Mouse (Mus musculus) kidney, postnatal 0 days (tissue): ENCODE measurements at regions not wholly inside any gene's neighbourhood (a gene's known extent, or its start where the extent isn't known, plus 50 kb on each side); places are given as distances from the start of the nearest gene placed in this dataset.

Experiments
- ATAC-seq: fragments of 200-750 bp; cut with Nextera tagmentation; replicated peaks from 2 replicates; pipeline ENCODE4 v1.8.0; 2017; ENCODE audit warnings: low read depth, moderate number of reproducible peaks, moderate TSS enrichment, moderate library complexity; ENCODE audit not compliant: low FRiP score
- DNase-seq: peaks from one replicate; pipeline ENCODE4 v3.0.0-alpha.2; 2016; ENCODE audit warnings: low spot score
- H3K27ac ChIP-seq: fragments of 300-500 bp; sonication (generic); 2 replicates; pipeline ENCODE4 v1.5.1; 2014; ENCODE audit warnings: mild to moderate bottlenecking
- H3K27me3 ChIP-seq: fragments of 300-500 bp; sonication (generic); 2 replicates; pipeline ENCODE4 v1.6.1; 2014; ENCODE audit warnings: low read length, mixed read lengths; ENCODE audit not compliant: insufficient read depth
- H3K36me3 ChIP-seq: fragments of 300-500 bp; sonication (generic); 2 replicates; pipeline ENCODE4 v1.6.1; 2014; ENCODE audit warnings: low read length, mixed read lengths; ENCODE audit not compliant: insufficient read depth
- H3K4me1 ChIP-seq: fragments of 300-500 bp; sonication (generic); replicated peaks from 2 replicates; pipeline ENCODE4 v1.6.1; 2014; ENCODE audit warnings: antibody characterized with exemption, low read length, mixed read lengths; ENCODE audit not compliant: insufficient read depth
- H3K4me2 ChIP-seq: fragments of 300-500 bp; sonication (generic); 2 replicates; pipeline ENCODE4 v1.6.1; 2014; ENCODE audit warnings: mild to moderate bottlenecking, low read length, moderate library complexity, mixed read lengths
- H3K4me3 ChIP-seq: fragments of 300-500 bp; sonication (generic); replicated peaks from 2 replicates; pipeline ENCODE4 v1.5.1; 2014; ENCODE audit warnings: low read depth, low read length
- H3K9ac ChIP-seq: fragments of 300-500 bp; sonication (generic); 2 replicates; pipeline ENCODE4 v1.6.1; 2014; ENCODE audit warnings: low read depth, low read length
- H3K9me3 ChIP-seq: fragments of 300-500 bp; sonication (generic); replicated peaks from 2 replicates; pipeline ENCODE4 v1.6.1; 2016; ENCODE audit warnings: low read length, inconsistent platforms, mixed read lengths
- CTCF ChIP-seq: IDR thresholded peaks from 2 replicates; pipeline ENCODE4 v1.5.1; 2016; ENCODE audit warnings: antibody characterized with exemption, low read depth, mild to moderate bottlenecking, moderate library complexity
- WGBS: fragments of 180-500 bp; shearing (Covaris S2); extraction: QIAGEN DNeasy Blood & Tissue Kit; methylation state at CpG from one replicate; pipeline ENCODE4 v1.1.7; 2014; 5-methylcytosine and 5-hydroxymethylcytosine counted together

GRCm38 (mm10) chr4:150794257-150794794, 59.4 kb upstream of the Errfi1 start:
- no peaks in the 10 kb centered on the region for H3K27me3 ChIP-seq
- no peak overlapping the region for H3K9ac ChIP-seq
- WGBS, result 60% methylated on average over 9 of the region's 9 CpGs
- ATAC-seq (no peak), DNase-seq (no peak)
- no peak overlapping the region for H3K4me2 ChIP-seq
- no peak overlapping the region for H3K4me3 ChIP-seq
- no peaks in the 10 kb centered on the region for H3K36me3 ChIP-seq
- no peak for TF ChIP-seq CTCF
- 0 out of 2 replicates have a peak, but pooled peaks cover 3% of the 10 kb centered on the region for H3K4me1 ChIP-seq
- no peaks in the 10 kb centered on the region for H3K9me3 ChIP-seq
- no peak overlapping the region for H3K27ac ChIP-seq

- DNase-seq, result no peak
- H3K27ac ChIP-seq, result no peak overlapping the region
- no peak overlapping the region for H3K4me2 ChIP-seq
- no peaks in the 10 kb centered on the region for H3K36me3 ChIP-seq
- no peak for TF ChIP-seq CTCF
- H3K4me1 ChIP-seq, result no peaks in the 10 kb centered on the region
- no peak overlapping the region for H3K9ac ChIP-seq
- no peaks in the 10 kb centered on the region for H3K9me3 ChIP-seq
- 86% methylated on average over 12 of the region's 12 CpGs for WGBS
- no peak for ATAC-seq
- H3K4me3 ChIP-seq, result no peak overlapping the region
- no peaks in the 10 kb centered on the region for H3K27me3 ChIP-seq
Measured at GRCm38 (mm10) chr4:150793146-150793545, 60.6 kb upstream of the Errfi1 start.

GRCm38 (mm10) chr4:150789166-150789565, 64.6 kb upstream of the Errfi1 start:
- TF ChIP-seq CTCF, result no peak

GRCm38 (mm10) chr4:150787113-150787512, 66.6 kb upstream of the Errfi1 start:
- 0 out of 2 replicates have a peak overlapping the region, but pooled peaks have one; percentile 31 for H3K27ac ChIP-seq
- H3K4me1 ChIP-seq, result 0 out of 2 replicates have a peak, but pooled peaks cover 7% of the 10 kb centered on the region
- DNase-seq (no peak), ATAC-seq (no peak)
- H3K4me2 ChIP-seq, result no peak overlapping the region
- 44% methylated on average over 6 of the region's 6 CpGs for WGBS
- TF ChIP-seq CTCF, result no peak
- H3K4me3 ChIP-seq, result no peak overlapping the region
- no peaks in the 10 kb centered on the region for H3K36me3 ChIP-seq
- no peaks in the 10 kb centered on the region for H3K9me3 ChIP-seq
- no peaks in the 10 kb centered on the region for H3K27me3 ChIP-seq
- H3K9ac ChIP-seq, result no peak overlapping the region

More at GRCm38 (mm10) chr4:150789166-150789565, 64.6 kb upstream of the Errfi1 start:
- H3K4me2 ChIP-seq, result no peak overlapping the region
- H3K36me3 ChIP-seq, result no peaks in the 10 kb centered on the region
- H3K4me3 ChIP-seq, result no peak overlapping the region
- H3K27me3 ChIP-seq, result no peaks in the 10 kb centered on the region
- WGBS, result 52% methylated on average over 7 of the region's 7 CpGs
- DNase-seq (no peak), ATAC-seq (no peak)
- H3K9ac ChIP-seq, result no peak overlapping the region
- no peaks in the 10 kb centered on the region for H3K9me3 ChIP-seq
- no peak overlapping the region for H3K27ac ChIP-seq
- H3K4me1 ChIP-seq, result 0 out of 2 replicates have a peak, but pooled peaks cover 4% of the 10 kb centered on the region

GRCm38 (mm10) chr4:150786651-150787050, 67.1 kb upstream of the Errfi1 start:
- no peaks in the 10 kb centered on the region for H3K9me3 ChIP-seq
- H3K36me3 ChIP-seq, result no peaks in the 10 kb centered on the region
- H3K4me1 ChIP-seq, result 0 out of 2 replicates have a peak, but pooled peaks cover 7% of the 10 kb centered on the region
- no peaks in the 10 kb centered on the region for H3K27me3 ChIP-seq
- no peak overlapping the region for H3K4me2 ChIP-seq
- 76% methylated on average over 3 of the region's 3 CpGs for WGBS
- ATAC-seq, result no peak
- H3K4me3 ChIP-seq, result no peak overlapping the region
- no peak overlapping the region for H3K9ac ChIP-seq
- H3K27ac ChIP-seq, result 0 out of 2 replicates have a peak overlapping the region, but pooled peaks have one; percentile 31
- no peak for TF ChIP-seq CTCF
- DNase-seq, result no peak

GRCm38 (mm10) chr4:150784491-150785451, 68.9 kb upstream of the Errfi1 start:
- 0 out of 2 replicates have a peak, but pooled peaks have one; percentile 18 for ATAC-seq
- Histone ChIP-seq H3K9me3 (no peaks in the 10 kb centered on the region), H3K36me3 (no peaks in the 10 kb centered on the region), H3K4me3 (no peak overlapping the region), H3K27ac (peak overlapping the region; percentile 84), H3K9ac (no peak overlapping the region), H3K4me2 (no peak overlapping the region), H3K27me3 (no peaks in the 10 kb centered on the region), H3K4me1 (0 out of 2 replicates have a peak, but pooled peaks cover 7% of the 10 kb centered on the region)
- TF ChIP-seq CTCF, result no peak
- 31% methylated on average over 14 of the region's 14 CpGs for WGBS
- peak; percentile 76 for DNase-seq
